Mouse (Mus musculus): ENCODE data around the gene Stpg1. TPM values are rescaled to one million over a fixed set of nuclear protein-coding genes. Genes with fewer than 3 reads are reported as not detected.

Gene Stpg1
- total and polyA plus RNA-seq, 2 experiments from 2014 or later: 0.24 to 1.0 TPM

DNA sequence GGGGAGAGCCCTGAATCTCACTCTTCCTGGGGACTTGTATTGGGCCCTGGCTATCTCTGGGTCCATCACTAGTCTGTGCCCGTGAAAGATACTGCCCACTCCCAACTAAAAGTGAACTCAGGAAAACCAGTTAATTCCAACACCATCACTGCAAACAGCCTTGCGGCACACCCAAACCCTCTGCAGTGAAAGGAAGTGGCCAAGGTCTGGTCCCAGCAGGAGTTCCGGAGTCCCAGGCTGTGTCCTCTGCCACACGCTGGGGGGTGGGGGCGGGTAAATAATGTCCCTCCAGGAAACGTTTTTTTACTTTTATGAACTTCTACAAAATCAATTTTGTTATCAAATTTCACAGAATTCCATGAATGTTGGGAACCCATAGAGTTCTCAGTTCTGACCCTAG, 85.1 kb downstream of the Stpg1 start:
- H3K36me3 ChIP-seq (ENCODE audit: insufficient read depth): no peaks in the 10 kb centered on the region
- H3K4me1 ChIP-seq (ENCODE audit: insufficient read depth): no peaks in the 10 kb centered on the region
- H3K9ac ChIP-seq: no peak overlapping the region
- H3K4me2 ChIP-seq (ENCODE audit: low read depth): no peak overlapping the region
- no peak for TF ChIP-seq CTCF (IDR thresholded peaks at IDR 0.05; ENCODE audit: low read depth)
- 75% methylated on average over 6 of the region's 6 CpGs for WGBS
- ATAC-seq (no peak), DNase-seq (no peak)
- H3K27ac ChIP-seq (ENCODE audit: low read depth, low read length): no peak overlapping the region
- no peaks in the 10 kb centered on the region for H3K27me3 ChIP-seq (ENCODE audit: insufficient read depth, low read length)
- no peak overlapping the region for H3K4me3 ChIP-seq (ENCODE audit: low read depth, low read length)
- H3K9me3 ChIP-seq (ENCODE audit: low read length): no peaks in the 10 kb centered on the region

DNA sequence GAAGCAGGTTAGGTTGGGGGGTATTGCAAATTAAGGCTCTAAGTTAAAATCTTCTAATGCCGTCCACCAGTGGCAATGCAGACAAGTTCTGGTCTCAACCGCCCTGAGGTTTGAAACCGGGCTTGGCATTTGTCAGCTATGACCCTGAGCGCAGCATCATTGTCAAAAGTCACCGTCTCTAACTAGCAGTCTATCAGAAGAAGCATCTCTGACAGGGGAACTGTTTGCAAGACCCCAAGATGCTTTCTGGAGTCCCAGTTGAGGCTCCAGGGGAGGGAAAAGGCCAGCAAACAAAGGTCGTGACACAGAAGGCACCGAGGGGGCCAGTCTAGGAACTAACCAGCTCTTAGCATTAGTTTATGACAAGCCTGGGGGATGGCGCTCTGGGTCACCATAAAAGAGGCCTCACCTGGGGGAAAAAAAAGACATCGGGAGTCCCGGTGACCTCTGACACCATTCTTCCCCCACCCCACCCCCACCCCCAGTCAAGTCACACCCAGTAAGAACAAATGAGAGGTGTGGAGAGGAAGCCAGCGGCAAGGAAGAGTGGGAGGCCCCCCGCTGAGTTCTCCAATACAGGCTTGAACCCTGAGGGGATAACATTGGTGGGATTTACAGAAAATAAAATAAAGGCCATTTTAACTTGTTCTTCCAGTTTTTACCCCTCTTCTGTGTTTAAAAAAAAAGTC, 86.8 kb downstream of the Stpg1 start:
- no peak for ATAC-seq
- 33% methylated on average over 12 of the region's 12 CpGs for WGBS
- no peak overlapping the region for H3K27ac ChIP-seq (ENCODE audit: low read depth, low read length)

DNA sequence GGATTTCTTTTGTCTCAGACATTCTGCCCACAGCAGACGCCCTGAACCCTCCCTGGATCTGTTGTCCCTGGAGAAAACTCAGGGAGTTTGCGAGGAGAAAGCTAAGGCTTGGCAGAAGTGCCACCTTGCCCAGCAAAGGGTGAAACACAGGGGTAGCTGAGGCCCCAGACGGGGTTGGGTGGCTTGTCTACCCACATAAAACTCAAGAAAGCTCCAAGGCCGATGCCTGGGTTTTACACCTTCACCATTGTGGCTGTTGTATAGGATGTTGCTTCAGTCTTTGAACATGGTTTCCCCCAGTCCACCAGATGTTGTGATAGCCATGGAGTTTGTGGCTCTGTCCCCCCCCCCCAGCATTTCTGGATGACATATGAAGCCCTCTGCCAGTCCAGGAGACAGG, 90.2 kb downstream of the Stpg1 start:
- no peak overlapping the region for H3K9ac ChIP-seq
- no peaks in the 10 kb centered on the region for H3K27me3 ChIP-seq (ENCODE audit: insufficient read depth, low read length)
- H3K4me2 ChIP-seq (ENCODE audit: low read depth): no peak overlapping the region
- no peak for TF ChIP-seq CTCF (IDR thresholded peaks at IDR 0.05; ENCODE audit: low read depth)
- no peak overlapping the region for H3K4me3 ChIP-seq (ENCODE audit: low read depth, low read length)
- no peaks in the 10 kb centered on the region for H3K9me3 ChIP-seq (ENCODE audit: low read length)
- ATAC-seq: no peak
- H3K27ac ChIP-seq (ENCODE audit: low read depth, low read length): no peak overlapping the region
- no peaks in the 10 kb centered on the region for H3K4me1 ChIP-seq (ENCODE audit: insufficient read depth)
- no peak for DNase-seq
- WGBS: 66% methylated on average over 4 of the region's 4 CpGs
- no peaks in the 10 kb centered on the region for H3K36me3 ChIP-seq (ENCODE audit: insufficient read depth)

More for the DNA sequence above, 86.8 kb downstream of the Stpg1 start:
- DNase-seq: no peak
- no peak overlapping the region for H3K4me3 ChIP-seq (ENCODE audit: low read depth, low read length)
- no peaks in the 10 kb centered on the region for H3K36me3 ChIP-seq (ENCODE audit: insufficient read depth)
- no peaks in the 10 kb centered on the region for H3K9me3 ChIP-seq (ENCODE audit: low read length)
- H3K4me2 ChIP-seq (ENCODE audit: low read depth): no peak overlapping the region
- TF ChIP-seq CTCF (IDR thresholded peaks at IDR 0.05; ENCODE audit: low read depth): no peak
- H3K4me1 ChIP-seq (ENCODE audit: insufficient read depth): no peaks in the 10 kb centered on the region
- no peak overlapping the region for H3K9ac ChIP-seq
- H3K27me3 ChIP-seq (ENCODE audit: insufficient read depth, low read length): no peaks in the 10 kb centered on the region

Small RNA genes within 50 kb of the gene (microRNA-seq; reads per million reads assigned to microRNA genes)
- 0 reads per million in 2 experiments for gene Gm25317

Other genes with a start within 250 kb of the Stpg1 start
- 44.0 and 65.2 TPM in 2 replicates for gene Clic4, start 222.0 kb upstream of the Stpg1 start, total RNA-seq (2014; rRNA removed)
- 34.5 and 41.5 TPM in 2 replicates for gene Clic4, start 222.0 kb upstream of the Stpg1 start, polyA plus RNA-seq (2015; fragmentation: Nextera tagmentation; extraction: Ambion mirVana)
- 38.5 and 46.6 TPM in 2 replicates for gene Srrm1, start 141.5 kb upstream of the Stpg1 start, total RNA-seq (2014; rRNA removed)
- gene Srrm1, start 141.5 kb upstream of the Stpg1 start, polyA plus RNA-seq (2015; fragmentation: Nextera tagmentation; extraction: Ambion mirVana): 129 and 173 TPM in 2 replicates
- 0.90 and 1.2 TPM in 2 replicates for gene Ncmap, start 96.6 kb upstream of the Stpg1 start, total RNA-seq (2014; rRNA removed)
- 0.63 and 0.86 TPM in 2 replicates for gene Ncmap, start 96.6 kb upstream of the Stpg1 start, polyA plus RNA-seq (2015; fragmentation: Nextera tagmentation; extraction: Ambion mirVana)
- gene Rcan3, start 60.9 kb upstream of the Stpg1 start, total RNA-seq (2014; rRNA removed): 52.4 and 67.3 TPM in 2 replicates
- 32.6 and 40.4 TPM in 2 replicates for gene Rcan3, start 60.9 kb upstream of the Stpg1 start, polyA plus RNA-seq (2015; fragmentation: Nextera tagmentation; extraction: Ambion mirVana)
- 40.7 and 62.1 TPM in 2 replicates for gene Nipal3, start 248 bp downstream of the Stpg1 start, total RNA-seq (2014; rRNA removed)
- gene Nipal3, start 248 bp downstream of the Stpg1 start, polyA plus RNA-seq (2015; fragmentation: Nextera tagmentation; extraction: Ambion mirVana): 3.3 and 6.0 TPM in 2 replicates
- 1.0 and 1.5 TPM in 2 replicates for gene Grhl3, start 78.8 kb downstream of the Stpg1 start, total RNA-seq (2014; rRNA removed)
- 0.44 and 0.76 TPM in 2 replicates for gene Grhl3, start 78.8 kb downstream of the Stpg1 start, polyA plus RNA-seq (2015; fragmentation: Nextera tagmentation; extraction: Ambion mirVana)
- 0.10 and 0.46 TPM in 2 replicates for gene Ifnlr1, start 191.5 kb downstream of the Stpg1 start, total RNA-seq (2014; rRNA removed)
- gene Ifnlr1, start 191.5 kb downstream of the Stpg1 start, polyA plus RNA-seq (2015; fragmentation: Nextera tagmentation; extraction: Ambion mirVana): 0.08 and 0.09 TPM in 2 replicates
- gene Il22ra1, start 233.4 kb downstream of the Stpg1 start, total RNA-seq (2014; rRNA removed): 0.62 TPM in 1 of 2 replicates, not detected in the other
- not detected in 2 replicates for gene Il22ra1, start 233.4 kb downstream of the Stpg1 start, polyA plus RNA-seq (2015; fragmentation: Nextera tagmentation; extraction: Ambion mirVana)